Mouse (Mus musculus) urinary bladder, postnatal 4 days (tissue): ENCODE measurements around the gene Mettl24.
"Not testable (repeated sequence)": the region's sequence is repeated elsewhere in the genome, so short reads cannot be mapped to it uniquely, and the experiment has no call there.

ENCODE experiments used
- DNase-seq, 2 experiments: peaks; one replicate each; pipeline ENCODE4 v3.0.0; 2021 to 2022; ENCODE audit warnings: low spot score in 2 of 2

Gene Mettl24

GRCm38 (mm10) chr10:40809411-40809910 is 126.4 kb downstream of the Mettl24 start:
- not testable (repeated sequence) for DNase-seq

- no peak for DNase-seq
Observed at GRCm38 (mm10) chr10:40813627-40814026, 130.5 kb downstream of the Mettl24 start.

GRCm38 (mm10) chr10:40816471-40816870 is 133.4 kb downstream of the Mettl24 start:
- no peak for DNase-seq

GRCm38 (mm10) chr10:40825952-40826351 is 142.9 kb downstream of the Mettl24 start:
- no peak for DNase-seq

- DNase-seq: no peak
Observed at GRCm38 (mm10) chr10:40827706-40828105, 144.6 kb downstream of the Mettl24 start.

- no peak for DNase-seq
Observed at GRCm38 (mm10) chr10:40830312-40830711, 147.2 kb downstream of the Mettl24 start.

GRCm38 (mm10) chr10:40831267-40831666 is 148.2 kb downstream of the Mettl24 start:
- no peak for DNase-seq

GRCm38 (mm10) chr10:40840086-40840485 is 157.0 kb downstream of the Mettl24 start:
- peak in 1 of 2 experiments; percentile 49 for DNase-seq

- DNase-seq: no peak
Observed at GRCm38 (mm10) chr10:40843841-40844240, 160.8 kb downstream of the Mettl24 start.

- no peak for DNase-seq
Observed at GRCm38 (mm10) chr10:40844546-40844945, 161.5 kb downstream of the Mettl24 start.

- DNase-seq: no peak
Observed at GRCm38 (mm10) chr10:40845626-40846025, 162.5 kb downstream of the Mettl24 start.

GRCm38 (mm10) chr10:40847176-40847874 is 164.2 kb downstream of the Mettl24 start:
- DNase-seq: no peak

- DNase-seq: no peak
Observed at GRCm38 (mm10) chr10:40850644-40851043, 167.6 kb downstream of the Mettl24 start.

- DNase-seq: no peak
Observed at GRCm38 (mm10) chr10:40851138-40851537, 168.1 kb downstream of the Mettl24 start.

GRCm38 (mm10) chr10:40855616-40856015 is 172.5 kb downstream of the Mettl24 start:
- no peak for DNase-seq

GRCm38 (mm10) chr10:40856703-40857102 is 173.6 kb downstream of the Mettl24 start:
- DNase-seq: no peak

GRCm38 (mm10) chr10:40857599-40857998 is 174.5 kb downstream of the Mettl24 start:
- no peak for DNase-seq
